Mouse (Mus musculus): Measurements from ENCODE around the gene Tmem234.

Tmem234 gene

DNA sequence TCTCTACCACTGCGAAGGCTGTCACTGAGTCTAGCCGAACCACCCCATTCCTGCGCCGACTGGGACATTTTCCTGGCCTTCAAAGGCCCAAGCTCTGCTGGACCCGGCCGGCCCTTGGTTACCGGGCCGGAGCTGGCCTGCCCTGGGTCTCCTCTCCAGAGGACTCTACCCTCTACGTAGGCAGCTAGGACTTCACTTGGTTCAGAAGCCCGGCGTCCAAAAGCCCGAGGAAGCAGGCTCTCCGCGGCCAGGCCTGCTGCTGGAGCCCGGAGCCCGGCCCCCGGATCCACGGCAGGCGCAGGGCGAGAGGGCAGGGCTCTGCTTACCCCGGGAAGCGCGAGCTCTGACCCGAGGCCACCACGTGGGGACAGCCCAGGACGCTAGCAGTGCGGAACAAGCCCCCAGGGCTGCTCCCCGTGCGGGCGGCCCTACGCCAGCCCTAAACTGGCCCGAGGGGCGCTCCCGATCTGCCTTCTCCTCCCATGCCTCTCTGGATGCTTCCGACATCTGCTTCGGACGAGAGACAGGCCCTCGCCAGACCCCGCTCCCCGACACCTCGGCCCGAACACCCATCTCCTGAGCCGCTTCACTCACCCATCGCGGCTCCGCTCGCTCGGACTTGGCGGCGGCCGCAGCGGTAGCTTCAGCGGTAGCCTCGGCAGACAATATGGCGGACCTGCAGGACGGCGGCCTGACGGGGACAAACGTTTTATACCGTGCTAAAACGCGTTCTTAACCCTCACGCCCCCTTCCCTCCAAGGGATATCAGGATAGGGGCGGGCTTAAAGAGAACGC lies 71.8 kb downstream of the Tmem234 start, which contains the start of gene Kpna6:
Gene Kpna6, minus strand, starts transcription at position 685 of the 795 bp plus-strand sequence.
- DNase-seq (ENCODE audit: low spot score in 2 of 2) = peak; percentile 82 to 93

DNA sequence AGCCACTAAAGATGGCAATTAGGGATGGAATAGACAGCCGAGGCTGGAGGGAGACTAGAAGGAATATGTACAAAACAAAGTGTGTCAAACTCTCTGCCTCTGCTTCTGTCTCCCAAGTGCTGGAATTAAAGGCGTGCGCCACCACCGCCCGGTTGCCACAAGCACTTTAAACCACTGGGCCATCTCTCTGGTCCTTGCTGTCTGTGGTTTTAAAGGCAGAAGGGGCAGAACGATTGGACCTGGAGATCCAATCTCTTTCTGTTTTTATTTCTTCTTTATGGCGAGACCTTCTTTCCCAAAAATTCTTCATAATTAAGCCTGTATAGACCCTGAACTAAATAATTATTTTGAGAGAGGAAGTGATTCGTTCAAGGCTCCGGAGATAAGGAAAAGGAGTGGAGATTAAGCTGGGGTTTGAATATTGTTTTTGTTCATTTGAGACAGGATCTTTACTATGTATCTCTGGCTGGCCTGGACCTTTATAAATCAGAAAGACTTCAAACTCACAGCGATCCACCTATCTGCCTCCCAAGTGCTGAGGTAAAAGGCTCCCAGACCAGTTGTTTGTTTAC lies 72.5 kb downstream of the Tmem234 start:
- DNase-seq (ENCODE audit: low spot score in 2 of 2) = no peak
